8 mouse cellular contexts compared by ENCODE assay signal in the genomic region with DNA sequence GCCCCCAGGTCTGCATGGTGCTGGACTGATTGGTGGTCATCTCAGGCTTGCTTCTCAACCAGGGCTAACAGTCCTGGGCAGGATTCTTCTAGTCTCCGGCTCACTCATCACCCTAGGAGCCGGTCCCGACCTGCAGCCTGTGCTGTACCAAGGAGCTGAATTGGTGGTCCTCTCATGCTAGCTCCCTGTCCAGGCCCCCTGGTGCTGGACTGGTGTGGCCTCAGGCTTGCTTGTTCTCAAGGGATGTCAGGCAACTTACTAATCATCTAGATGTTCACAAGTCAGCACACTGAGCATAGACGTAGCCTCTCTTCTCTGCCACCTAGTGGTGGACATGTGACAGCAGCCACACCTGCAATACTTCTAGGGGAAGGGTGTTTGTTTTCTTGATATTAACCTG. TPM values are rescaled to one million over a fixed set of nuclear protein-coding genes. Genes with fewer than 3 reads are reported as not detected.
DNase-seq lines count a peak whose midpoint lies in the region; ATAC-seq and TF ChIP-seq lines count a peak whose summit lies in the region.

No protein-coding gene starts in this region.

- H3K4me1 ChIP-seq in embryonic fibroblast, embryonic 13.5 days (ENCODE audit: control insufficient read depth, insufficient read depth, low read length), result no peaks in the 10 kb centered on the region
- no peaks in the 10 kb centered on the region for H3K4me1 ChIP-seq in intestine, postnatal 0 days (replicated peaks; ENCODE audit: control insufficient read depth, insufficient read depth, low read length)
- H3K4me1 ChIP-seq in lung, embryonic 16.5 days (replicated peaks; ENCODE audit: control insufficient read depth, insufficient read depth, low read length), result 0 out of 2 replicates have a peak, but pooled peaks cover 2% of the 10 kb centered on the region

- 0 out of 2 replicates have a peak, but pooled peaks have one; percentile 49 for ATAC-seq in intestine, postnatal 0 days
- peak; percentile 57; the same call in 1 of the 2 replicates for ATAC-seq in lung, embryonic 16.5 days (ENCODE audit: low read depth)

- no peaks in the 10 kb centered on the region for H3K27me3 ChIP-seq in intestine, postnatal 0 days (replicated peaks; ENCODE audit: control insufficient read depth, insufficient read depth, low read length)
- H3K27me3 ChIP-seq in lung, embryonic 16.5 days (ENCODE audit: control insufficient read depth, insufficient read depth, low read depth, low read length), result no peaks in the 10 kb centered on the region

- no peak overlapping the region for H3K4me3 ChIP-seq in embryonic fibroblast, embryonic 13.5 days (ENCODE audit: insufficient read depth, low read length)
- no peak overlapping the region for H3K4me3 ChIP-seq in intestine, postnatal 0 days (ENCODE audit: low read depth, low read length)
- no peak overlapping the region for H3K4me3 ChIP-seq in lung, embryonic 16.5 days (ENCODE audit: low read length)

- H3K4me2 ChIP-seq in intestine, postnatal 0 days (replicated peaks; ENCODE audit: low read depth), result no peak overlapping the region
- no peak overlapping the region for H3K4me2 ChIP-seq in lung, embryonic 16.5 days (ENCODE audit: low read depth, low read length)

- H3K9me3 ChIP-seq in intestine, postnatal 0 days (ENCODE audit: control insufficient read depth), result no peaks in the 10 kb centered on the region
- no peaks in the 10 kb centered on the region for H3K9me3 ChIP-seq in lung, embryonic 16.5 days (ENCODE audit: control insufficient read depth, low read length)

- H3K9ac ChIP-seq in intestine, postnatal 0 days (ENCODE audit: low read depth, low read length), result no peak overlapping the region
- H3K9ac ChIP-seq in lung, embryonic 16.5 days (ENCODE audit: low read length), result no peak overlapping the region

- no peak overlapping the region for H3K27ac ChIP-seq in embryonic fibroblast, embryonic 13.5 days (ENCODE audit: insufficient read depth, low read length)
- no peak overlapping the region for H3K27ac ChIP-seq in intestine, postnatal 0 days (ENCODE audit: low read depth, low read length)
- H3K27ac ChIP-seq in lung, embryonic 16.5 days (ENCODE audit: low read length), result no peak overlapping the region

- H3K36me3 ChIP-seq in intestine, postnatal 0 days (ENCODE audit: control insufficient read depth, insufficient read depth), result no peaks in the 10 kb centered on the region
- H3K36me3 ChIP-seq in lung, embryonic 16.5 days (ENCODE audit: control insufficient read depth, insufficient read depth, low read length), result no peaks in the 10 kb centered on the region

- WGBS in intestine, postnatal 0 days, result 70% methylated on average over 4 of the region's 4 CpGs
- WGBS in lung, embryonic 16.5 days, result 53% methylated on average over 4 of the region's 4 CpGs

- intact Hi-C loops in left cerebral cortex, postnatal 14 days (cut with DNase I), result no loop called here
- intact Hi-C loops in left cerebral cortex, postnatal 4 days (cut with DNase I), result no loop called here

- DNase-seq in left cerebral cortex, postnatal 14 days (ENCODE audit: low spot score in 2 of 2), result peak; percentile 22 to 43
- DNase-seq in left cerebral cortex, postnatal 4 days, result no peak
- DNase-seq in R1 (ENCODE audit: low read depth, low spot score), result peak; percentile 71
- DNase-seq in spleen, postnatal 4 days (ENCODE audit: low spot score in 2 of 2), result peak; percentile 39 to 64
- DNase-seq in Muller cell, postnatal 12 days (ENCODE audit: inconsistent ontology term), result no peak

- TF ChIP-seq POLR2A in embryonic fibroblast, embryonic 13.5 days (IDR thresholded peaks at IDR 0.05; ENCODE audit: low read depth, low read length), result no peak

- peak; percentile 65; the same call in 1 of the 2 replicates for TF ChIP-seq CTCF in embryonic fibroblast, embryonic 13.5 days (IDR thresholded peaks at IDR 0.05; ENCODE audit: borderline replicate concordance, insufficient read depth, low read length)
- peak; percentile 87 for TF ChIP-seq CTCF in intestine, postnatal 0 days (IDR thresholded peaks at IDR 0.05; ENCODE audit: low read depth)

RNA-seq across cellular contexts. Expression of a gene that starts 9.6 kb away (rescaled TPM):
- total RNA-seq in left cerebral cortex, postnatal 14 days (2021), result 10 to 100 TPM; 36.7 to 40.8 TPM
- 10 to 100 TPM; 37.2 to 38.8 TPM for total RNA-seq in left cerebral cortex, postnatal 4 days (2021)
- 126 and 128 TPM in 2 replicates for polyA plus RNA-seq in embryonic fibroblast, embryonic 13.5 days (2011; ENCODE audit: insufficient read length, low read depth, missing spikeins)
- 61.6 and 69.9 TPM in 2 replicates for polyA plus RNA-seq in intestine, postnatal 0 days (2015; fragmentation: Nextera tagmentation; extraction: Ambion mirVana)
- polyA plus RNA-seq in lung, embryonic 16.5 days (2015; fragmentation: Nextera tagmentation; extraction: Ambion mirVana), result 54.5 and 55.5 TPM in 2 replicates

RNA-seq across cellular contexts. Expression of a gene that starts 57.6 kb away (rescaled TPM):
- 1 to 10 TPM; 2.0 to 2.1 TPM for total RNA-seq in left cerebral cortex, postnatal 14 days (2021)
- 1 to 10 TPM; 1.6 to 2.0 TPM for total RNA-seq in left cerebral cortex, postnatal 4 days (2021)
- polyA plus RNA-seq in embryonic fibroblast, embryonic 13.5 days (2011; ENCODE audit: insufficient read length, low read depth, missing spikeins), result 16.2 and 18.2 TPM in 2 replicates
- 13.5 and 14.6 TPM in 2 replicates for polyA plus RNA-seq in intestine, postnatal 0 days (2015; fragmentation: Nextera tagmentation; extraction: Ambion mirVana)
- polyA plus RNA-seq in lung, embryonic 16.5 days (2015; fragmentation: Nextera tagmentation; extraction: Ambion mirVana), result 5.1 and 5.2 TPM in 2 replicates

Comparison
In these comparisons a context has a peak if more than half of its experiments do, and no peak if none do; other contexts are left out.
1. DNase-seq: peak in left cerebral cortex, postnatal 14 days (2 of 2), R1 (single experiment) and spleen, postnatal 4 days (2 of 2); none in left cerebral cortex, postnatal 4 days (single experiment) and Muller cell, postnatal 12 days (single experiment).